Mouse (Mus musculus) limb, embryonic 10.5 days (tissue): ENCODE measurements at regions not wholly inside any gene's neighbourhood (a gene's known extent, or its start where the extent isn't known, plus 50 kb on each side); places are given as distances from the start of the nearest gene placed in this dataset.

ENCODE experiments used
- DNase-seq: peaks from one replicate; pipeline ENCODE4 v3.0.0-alpha.2; 2017; ENCODE audit warnings: low spot score
- H3K27ac ChIP-seq: fragments of 300-500 bp; sonication (generic); 2 replicates; pipeline ENCODE4 v1.5.1; 2016; ENCODE audit warnings: mild to moderate bottlenecking
- H3K27me3 ChIP-seq: fragments of 300-500 bp; sonication (generic); 2 replicates; pipeline ENCODE4 v1.6.1; 2016; ENCODE audit warnings: low read depth, mild to moderate bottlenecking; ENCODE audit not compliant: poor library complexity, severe bottlenecking
- H3K36me3 ChIP-seq: fragments of 300-500 bp; sonication (generic); 2 replicates; pipeline ENCODE4 v1.6.1; 2016; ENCODE audit warnings: mild to moderate bottlenecking, moderate library complexity
- H3K4me1 ChIP-seq: fragments of 300-500 bp; sonication (generic); 2 replicates; pipeline ENCODE4 v1.6.1; 2016
- H3K4me3 ChIP-seq: fragments of 300-500 bp; sonication (generic); 2 replicates; pipeline ENCODE4 v1.5.1; 2016; ENCODE audit warnings: mild to moderate bottlenecking, moderate library complexity
- H3K9me3 ChIP-seq: fragments of 300-500 bp; sonication (generic); replicated peaks from 2 replicates; pipeline ENCODE4 v1.6.1; 2016; ENCODE audit warnings: mild to moderate bottlenecking
- WGBS: fragments of 180-500 bp; shearing (Covaris S2); methylation state at CpG from one replicate; pipeline ENCODE4 v1.1.7; 2016; 5-methylcytosine and 5-hydroxymethylcytosine counted together

DNA sequence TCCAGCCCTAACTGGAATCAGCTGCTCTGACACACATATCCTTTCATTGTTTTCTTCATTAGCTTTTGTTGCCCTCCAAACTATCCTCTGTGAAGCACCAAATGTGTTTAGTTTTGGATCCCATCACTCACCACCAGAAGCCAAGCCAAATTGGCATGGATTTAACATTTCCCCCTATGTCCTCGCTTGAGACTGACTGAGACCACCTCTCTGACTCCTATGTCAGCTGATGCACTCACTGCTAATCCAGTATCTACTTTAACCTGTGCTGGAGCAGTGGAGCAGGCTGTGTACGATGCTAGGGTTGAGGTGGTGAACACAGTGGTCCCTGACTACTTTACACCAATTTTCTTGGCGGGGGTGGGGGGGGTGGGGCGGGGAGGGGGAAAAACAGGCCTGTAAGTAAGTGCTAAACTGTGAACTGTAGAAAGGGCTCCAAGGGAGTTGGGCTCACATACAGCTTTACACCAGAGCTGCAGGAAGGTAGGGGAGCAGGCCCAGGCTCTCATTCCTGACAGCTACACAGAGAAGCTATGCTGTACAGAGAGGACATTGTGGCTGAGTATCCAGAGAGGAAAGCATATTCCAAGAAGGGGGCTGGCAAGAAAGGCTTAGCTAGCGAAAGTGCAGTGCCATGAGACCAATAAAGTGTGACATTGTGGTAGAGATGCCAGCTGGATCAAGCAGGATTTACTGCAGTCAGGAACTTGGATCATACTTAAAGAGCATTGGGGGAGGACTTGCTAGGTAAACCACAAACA lies 87.9 kb upstream of the Arhgap21 start:
- Histone ChIP-seq H3K4me3 (no peak overlapping the region), H3K27ac (no peak overlapping the region), H3K27me3 (no peaks in the 10 kb centered on the region), H3K4me1 (peaks cover 16% of the 10 kb centered on the region), H3K36me3 (no peaks in the 10 kb centered on the region), H3K9me3 (no peaks in the 10 kb centered on the region)
- DNase-seq: no peak
- WGBS: 68% methylated on average over 5 of the region's 5 CpGs

DNA sequence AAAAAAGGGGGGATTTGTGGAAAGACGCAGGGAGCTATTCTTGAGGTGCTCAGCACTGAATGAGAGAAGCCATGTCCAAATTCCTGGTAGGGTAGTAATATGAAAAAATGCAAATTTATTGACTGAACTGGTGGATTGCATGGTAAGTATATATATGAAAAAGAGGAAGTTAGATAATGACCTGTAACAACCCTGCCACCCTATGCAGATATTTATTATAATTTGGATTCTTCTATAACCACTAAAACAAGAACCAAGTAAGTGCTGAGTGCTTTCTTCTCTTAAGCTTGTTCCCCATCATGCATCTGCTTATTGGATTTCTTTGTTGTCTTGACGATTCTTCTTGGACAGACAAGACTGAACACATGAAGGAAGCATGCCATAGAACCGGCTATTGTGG lies 86.7 kb upstream of the Arhgap21 start:
- Histone ChIP-seq H3K36me3 (no peaks in the 10 kb centered on the region), H3K27ac (no peak overlapping the region), H3K4me3 (no peak overlapping the region), H3K9me3 (no peaks in the 10 kb centered on the region), H3K27me3 (no peaks in the 10 kb centered on the region), H3K4me1 (peaks cover 16% of the 10 kb centered on the region)
- no peak for DNase-seq
- whole genome bisulfite sequencing: 94% methylated on average over 3 of the region's 3 CpGs

DNA sequence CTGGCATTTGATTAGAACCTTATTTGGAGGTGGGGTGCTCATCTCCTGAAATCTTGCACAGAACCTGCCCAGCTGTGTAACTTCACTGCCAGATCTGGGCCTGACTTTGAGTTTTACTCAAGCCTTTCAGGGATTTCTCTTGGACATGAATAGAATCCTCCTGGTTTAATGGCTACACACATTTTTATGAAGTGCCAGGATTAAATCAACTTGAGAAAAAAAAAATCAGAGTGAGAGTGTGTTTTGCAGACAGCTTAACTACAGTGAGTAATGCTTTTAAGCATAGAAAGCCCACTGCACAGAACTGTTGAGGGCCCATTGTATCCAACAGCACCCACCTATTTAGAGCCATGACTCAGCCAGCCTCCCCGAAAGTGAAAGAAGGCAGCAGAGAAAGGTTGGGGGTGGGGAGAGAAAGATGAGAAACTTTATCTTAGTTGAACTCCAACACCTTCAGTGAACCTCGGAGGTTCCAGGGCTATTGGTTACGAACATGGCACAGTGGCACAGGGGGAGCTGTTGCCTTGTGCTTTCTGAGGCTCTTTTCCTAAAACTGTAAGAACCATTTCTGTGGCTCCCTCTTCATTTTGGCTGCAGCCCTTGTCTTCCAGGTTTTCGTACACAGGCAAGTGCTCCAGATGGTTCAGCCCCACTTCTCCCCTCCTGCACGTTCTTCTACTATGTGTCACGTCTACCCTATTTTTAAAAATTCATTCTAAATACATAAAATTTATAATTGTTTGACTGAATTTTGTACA lies 85.8 kb upstream of the Arhgap21 start:
- no peak for DNase-seq
- no peaks in the 10 kb centered on the region for H3K27me3 ChIP-seq
- H3K36me3 ChIP-seq: no peaks in the 10 kb centered on the region
- WGBS: 82% methylated on average over 6 of the region's 6 CpGs
- H3K9me3 ChIP-seq: no peaks in the 10 kb centered on the region
- no peak overlapping the region for H3K4me3 ChIP-seq
- peaks cover 12% of the 10 kb centered on the region for H3K4me1 ChIP-seq
- H3K27ac ChIP-seq: no peak overlapping the region

DNA sequence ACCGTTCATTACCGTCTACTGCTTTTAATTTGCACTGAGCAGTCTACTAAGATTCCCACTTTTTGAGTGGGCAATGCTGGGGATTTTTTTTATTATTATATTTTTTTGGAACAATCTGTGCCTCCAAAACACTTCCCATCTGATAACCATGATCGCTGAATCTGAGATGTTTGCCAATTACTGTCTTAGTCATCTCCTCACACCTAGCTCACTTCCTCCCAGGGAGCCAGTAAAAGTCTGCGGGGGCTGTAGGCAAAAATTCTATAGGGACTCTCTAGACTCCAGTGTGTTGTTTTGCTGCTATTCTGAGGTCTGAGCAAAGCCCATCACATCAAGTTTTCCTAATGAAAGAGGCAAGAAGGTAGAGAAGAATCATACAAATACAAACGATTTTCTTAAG lies 84.9 kb upstream of the Arhgap21 start:
- Histone ChIP-seq H3K27me3 (no peaks in the 10 kb centered on the region), H3K4me3 (no peak overlapping the region), H3K36me3 (no peaks in the 10 kb centered on the region), H3K4me1 (peaks cover 12% of the 10 kb centered on the region), H3K9me3 (no peaks in the 10 kb centered on the region), H3K27ac (no peak overlapping the region)
- WGBS: 82% methylated on average over 5 of the region's 5 CpGs
- DNase-seq: no peak

DNA sequence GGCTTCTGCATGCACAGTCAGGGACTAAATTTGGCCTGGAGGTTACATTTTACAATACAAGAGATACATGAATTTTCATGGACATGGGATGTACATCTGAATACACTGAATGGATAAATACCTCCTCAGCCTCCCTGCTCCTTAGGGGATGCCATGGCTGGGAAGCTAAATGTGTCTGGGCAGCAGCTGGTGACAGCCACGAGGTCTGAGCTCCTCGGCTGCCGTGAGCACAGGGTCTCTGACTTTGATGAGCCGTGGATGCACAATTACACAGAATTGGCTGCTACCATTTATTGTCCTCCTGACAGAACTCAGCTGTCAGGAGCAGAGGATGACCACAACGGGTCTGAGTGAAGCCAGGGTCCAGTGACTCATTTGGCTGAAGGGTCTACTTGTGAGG lies 80.3 kb upstream of the Arhgap21 start:
- DNase-seq: no peak
- no peaks in the 10 kb centered on the region for H3K36me3 ChIP-seq
- H3K27ac ChIP-seq: no peak overlapping the region
- peaks cover 10% of the 10 kb centered on the region for H3K4me1 ChIP-seq
- H3K9me3 ChIP-seq: no peaks in the 10 kb centered on the region
- H3K27me3 ChIP-seq: no peaks in the 10 kb centered on the region
- H3K4me3 ChIP-seq: no peak overlapping the region
- WGBS: 59% methylated on average over 5 of the region's 5 CpGs

DNA sequence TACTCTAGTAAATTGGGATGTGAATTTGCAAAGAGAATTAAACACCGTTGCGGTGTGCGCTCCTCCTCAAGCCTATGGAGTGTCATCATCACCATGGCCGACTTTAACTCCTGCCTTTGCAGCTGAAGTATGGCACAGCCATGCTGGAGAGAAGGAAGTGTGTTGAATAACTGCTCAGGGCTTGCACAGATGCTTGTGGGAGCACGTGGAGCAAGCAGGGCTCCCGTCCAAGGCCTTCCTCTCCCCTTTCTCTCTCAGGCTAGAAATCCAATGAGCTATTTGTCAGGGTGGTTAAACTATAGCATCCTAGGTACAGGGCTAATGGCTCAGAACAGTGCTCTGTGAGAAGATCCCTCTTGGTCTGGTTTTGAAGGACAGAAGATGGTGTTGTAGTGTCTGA lies 79.5 kb upstream of the Arhgap21 start:
- WGBS: 92% methylated on average over 6 of the region's 6 CpGs
- H3K27me3 ChIP-seq: no peaks in the 10 kb centered on the region
- H3K9me3 ChIP-seq: no peaks in the 10 kb centered on the region
- no peak for DNase-seq
- no peaks in the 10 kb centered on the region for H3K36me3 ChIP-seq
- H3K4me3 ChIP-seq: no peak overlapping the region
- no peak overlapping the region for H3K27ac ChIP-seq
- H3K4me1 ChIP-seq: peaks cover 8% of the 10 kb centered on the region; the same call in 1 of the 2 replicates

DNA sequence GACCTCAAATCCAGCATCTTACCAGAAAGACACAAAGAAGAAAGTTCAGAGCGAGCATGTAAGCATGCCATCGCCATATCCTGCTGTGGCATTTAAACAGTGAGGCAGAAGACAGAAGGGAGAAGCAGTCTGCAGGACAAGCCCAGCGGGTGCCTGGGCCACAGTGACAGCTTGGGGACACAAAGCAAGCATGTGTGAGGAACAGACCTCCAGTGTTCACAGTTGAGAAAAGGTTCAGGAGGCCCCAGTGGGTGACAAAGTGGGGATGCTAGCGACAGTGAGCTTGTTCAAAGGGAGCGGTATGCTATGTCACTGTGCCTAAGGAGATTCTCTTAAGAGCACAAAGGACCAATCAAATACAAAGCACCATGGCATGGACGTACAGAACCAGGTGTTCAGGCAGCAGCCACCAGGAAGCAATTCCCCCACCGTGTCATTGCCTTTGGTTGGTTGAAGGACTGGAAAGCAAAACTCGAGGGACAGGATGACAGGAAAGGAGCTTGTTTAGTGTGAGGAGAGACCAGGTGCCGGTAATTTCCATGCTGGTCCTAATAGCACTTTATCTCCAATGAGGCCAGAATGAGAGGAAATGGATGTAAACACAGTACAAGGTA lies 77.9 kb upstream of the Arhgap21 start:
- Histone ChIP-seq H3K4me1 (peaks cover 8% of the 10 kb centered on the region; the same call in 1 of the 2 replicates), H3K27me3 (no peaks in the 10 kb centered on the region), H3K9me3 (no peaks in the 10 kb centered on the region), H3K4me3 (no peak overlapping the region), H3K36me3 (no peaks in the 10 kb centered on the region), H3K27ac (no peak overlapping the region)
- WGBS: 66% methylated on average over 9 of the region's 9 CpGs
- DNase-seq: no peak

DNA sequence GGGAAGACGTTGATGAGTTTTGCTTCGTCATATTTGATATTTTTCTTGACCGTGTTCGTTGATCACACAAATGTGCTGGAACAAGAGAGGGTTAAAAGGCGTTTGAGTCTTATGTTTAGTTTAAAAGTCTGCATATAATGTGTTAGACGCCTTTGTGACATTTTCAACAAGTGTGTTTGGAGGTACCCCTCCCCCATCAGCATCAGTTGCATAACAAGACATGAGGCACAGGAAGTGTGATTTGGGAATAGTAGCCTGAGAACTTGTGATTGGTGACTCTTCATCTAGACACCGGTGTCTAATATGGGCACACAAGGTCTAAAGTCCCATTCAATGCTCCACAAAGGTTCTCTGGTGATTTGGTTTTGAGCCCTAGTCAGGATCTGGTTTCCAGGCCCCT lies 76.1 kb upstream of the Arhgap21 start:
- H3K27ac ChIP-seq: no peak overlapping the region
- no peaks in the 10 kb centered on the region for H3K27me3 ChIP-seq
- peaks cover 8% of the 10 kb centered on the region; the same call in 1 of the 2 replicates for H3K4me1 ChIP-seq
- H3K9me3 ChIP-seq: no peaks in the 10 kb centered on the region
- H3K4me3 ChIP-seq: no peak overlapping the region
- no peaks in the 10 kb centered on the region for H3K36me3 ChIP-seq
- WGBS: 96% methylated on average over 7 of the region's 7 CpGs
- DNase-seq: no peak

DNA sequence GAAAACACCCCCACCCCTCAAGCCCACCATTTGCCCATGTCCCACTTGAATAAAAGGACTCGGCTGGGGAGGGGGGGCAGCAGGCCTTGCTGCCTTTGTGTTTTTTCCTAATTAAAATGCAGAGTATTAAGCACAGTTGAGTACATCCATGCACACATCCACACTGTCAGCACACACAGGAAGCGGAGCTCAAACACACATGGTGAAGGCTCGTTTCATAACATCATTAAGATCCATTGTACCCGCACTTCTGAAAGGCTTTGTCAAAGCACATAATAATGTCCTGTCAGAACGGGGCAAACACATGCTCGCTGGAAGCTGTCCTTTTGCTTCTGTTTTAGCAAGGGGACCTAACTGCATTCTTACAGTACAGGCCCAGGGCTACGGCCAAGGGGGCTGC lies 75.3 kb upstream of the Arhgap21 start:
- no peak overlapping the region for H3K27ac ChIP-seq

DNA sequence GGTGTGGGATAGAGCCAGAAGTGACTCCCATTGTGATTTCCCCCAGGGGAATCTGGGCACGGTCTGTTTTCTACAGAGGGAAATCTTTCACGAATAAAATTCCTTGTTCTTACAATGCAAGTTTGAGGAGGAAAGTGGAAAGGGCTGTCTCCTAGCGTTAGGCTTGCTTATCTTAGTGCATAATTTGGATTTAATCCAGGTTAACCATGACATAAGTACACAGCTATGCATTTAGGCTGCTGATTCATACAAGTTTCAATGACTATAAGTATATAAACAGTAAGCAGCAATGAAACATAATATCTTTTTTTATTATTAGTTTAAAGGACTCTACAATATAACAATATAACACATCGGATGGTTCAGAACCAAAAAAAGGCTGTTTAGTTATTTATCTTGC lies 74.6 kb upstream of the Arhgap21 start:
- Histone ChIP-seq H3K36me3 (no peaks in the 10 kb centered on the region), H3K4me3 (no peak overlapping the region), H3K27ac (no peak overlapping the region), H3K4me1 (peaks cover 8% of the 10 kb centered on the region; the same call in 1 of the 2 replicates), H3K27me3 (no peaks in the 10 kb centered on the region), H3K9me3 (no peaks in the 10 kb centered on the region)
- no peak for DNase-seq
- 81% methylated on average over 4 of the region's 4 CpGs for WGBS

More for the DNA sequence above, 75.3 kb upstream of the Arhgap21 start:
- 62% methylated on average over 7 of the region's 7 CpGs for WGBS
- H3K4me3 ChIP-seq: no peak overlapping the region
- H3K4me1 ChIP-seq: peaks cover 8% of the 10 kb centered on the region; the same call in 1 of the 2 replicates
- DNase-seq: no peak
- no peaks in the 10 kb centered on the region for H3K9me3 ChIP-seq
- no peaks in the 10 kb centered on the region for H3K27me3 ChIP-seq
- H3K36me3 ChIP-seq: no peaks in the 10 kb centered on the region

DNA sequence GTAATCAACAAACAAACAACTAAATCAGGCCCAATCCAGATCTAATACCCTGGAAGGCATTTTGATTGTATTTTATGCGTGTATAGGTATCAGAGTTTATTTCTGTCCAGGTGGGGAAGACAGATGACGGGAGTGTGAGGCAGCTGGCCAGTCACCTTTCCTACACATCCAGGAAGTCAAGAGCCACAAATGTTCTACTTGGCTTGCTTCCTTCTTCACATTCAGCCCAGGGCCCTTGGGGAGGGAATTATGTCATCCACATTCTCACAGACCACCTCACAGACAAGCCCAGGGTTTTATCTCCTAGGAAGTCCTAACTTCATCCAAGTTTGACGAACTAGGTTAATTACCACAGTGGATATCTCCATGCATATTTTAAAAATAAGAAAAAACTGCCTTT lies 68.9 kb upstream of the Arhgap21 start:
- H3K27ac ChIP-seq: no peak overlapping the region
- no peak overlapping the region for H3K4me3 ChIP-seq
- H3K36me3 ChIP-seq: no peaks in the 10 kb centered on the region
- DNase-seq: no peak
- 93% methylated on average over 3 of the region's 3 CpGs for WGBS
- 0 out of 2 replicates have a peak, but pooled peaks cover 5% of the 10 kb centered on the region for H3K4me1 ChIP-seq
- H3K27me3 ChIP-seq: no peaks in the 10 kb centered on the region
- no peaks in the 10 kb centered on the region for H3K9me3 ChIP-seq

DNA sequence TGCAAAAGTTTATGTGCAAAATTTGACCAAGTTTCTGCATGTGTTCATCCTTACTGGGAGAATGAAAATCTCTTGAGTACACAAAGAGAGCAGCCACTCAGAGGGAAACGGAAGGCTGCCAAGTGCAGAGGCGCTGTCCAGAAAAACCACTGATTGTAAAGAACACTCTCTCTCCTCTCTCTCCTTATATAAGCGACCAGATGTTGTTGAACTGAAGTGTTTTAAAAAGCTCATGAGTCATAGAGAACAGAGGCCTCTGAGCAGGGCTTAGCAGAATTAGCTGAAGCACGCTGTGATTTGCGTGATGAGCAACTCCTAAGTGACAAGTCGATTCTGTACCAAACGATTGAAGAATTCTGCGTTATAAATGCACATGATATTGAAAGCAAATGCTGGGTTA lies 68.5 kb upstream of the Arhgap21 start:
- WGBS: 81% methylated on average over 8 of the region's 8 CpGs
- H3K4me1 ChIP-seq: 0 out of 2 replicates have a peak, but pooled peaks cover 5% of the 10 kb centered on the region
- DNase-seq: no peak
- no peak overlapping the region for H3K4me3 ChIP-seq
- H3K36me3 ChIP-seq: no peaks in the 10 kb centered on the region
- H3K27ac ChIP-seq: no peak overlapping the region
- no peaks in the 10 kb centered on the region for H3K27me3 ChIP-seq
- no peaks in the 10 kb centered on the region for H3K9me3 ChIP-seq
